Mouse (Mus musculus): ENCODE results near the gene Defa21.
"Not testable (repeated sequence)": the region's sequence is repeated elsewhere in the genome, so short reads cannot be mapped to it uniquely, and the experiment has no call there.

The Defa21 gene

DNA sequence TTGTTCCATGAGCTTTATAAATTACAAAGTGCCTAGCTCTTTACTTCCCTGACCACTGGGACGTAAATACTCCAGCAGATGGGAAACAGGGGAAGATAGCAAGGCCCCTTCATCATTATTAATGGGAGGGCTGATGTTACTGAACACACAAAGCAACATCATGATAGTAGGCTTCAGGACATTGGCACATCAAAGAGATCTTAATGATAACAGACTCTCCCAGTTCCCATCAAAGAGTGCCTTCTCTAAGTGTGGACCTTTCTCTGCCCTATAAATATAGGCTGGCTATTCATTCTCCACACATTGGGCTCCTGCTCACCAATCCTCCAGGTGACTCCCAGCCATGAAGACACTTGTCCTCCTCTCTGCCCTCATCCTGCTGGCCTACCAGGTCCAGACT, at the start of gene Defa21:
Gene Defa21 (plus strand): TSS at position 301 of the 400 bp plus-strand sequence.
- not testable (repeated sequence) for DNase-seq (ENCODE audit: low read depth)

GRCm38 (mm10) chr8:20979846-20980245, 45.5 kb upstream of the Defa21 start:
- DNase-seq (ENCODE audit: low read depth): no peak

DNA sequence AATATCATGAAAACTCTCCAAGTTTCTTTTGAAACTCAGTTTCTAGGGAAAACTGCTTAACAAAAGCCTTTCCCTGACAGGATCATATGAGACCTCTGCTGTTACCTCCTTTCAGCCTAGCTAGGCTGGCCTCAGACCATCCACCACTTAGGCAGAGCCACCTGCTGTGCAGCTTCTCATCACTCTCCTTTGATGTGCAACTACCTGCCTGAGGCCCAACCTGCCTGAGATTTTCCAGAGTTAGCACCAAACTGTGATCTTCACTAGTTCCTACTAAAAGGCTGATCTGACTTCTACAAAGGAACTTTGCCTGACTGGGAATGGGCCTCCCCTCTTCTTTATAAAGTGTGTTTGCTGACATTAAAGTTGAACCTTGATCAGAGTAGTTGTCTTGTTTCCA, 31.3 kb upstream of the Defa21 start:
- DNase-seq (ENCODE audit: low read depth): not testable (repeated sequence)

- no peak for DNase-seq (ENCODE audit: low read depth)
Observed at GRCm38 (mm10) chr8:20996776-20997175, 28.6 kb upstream of the Defa21 start.

DNA sequence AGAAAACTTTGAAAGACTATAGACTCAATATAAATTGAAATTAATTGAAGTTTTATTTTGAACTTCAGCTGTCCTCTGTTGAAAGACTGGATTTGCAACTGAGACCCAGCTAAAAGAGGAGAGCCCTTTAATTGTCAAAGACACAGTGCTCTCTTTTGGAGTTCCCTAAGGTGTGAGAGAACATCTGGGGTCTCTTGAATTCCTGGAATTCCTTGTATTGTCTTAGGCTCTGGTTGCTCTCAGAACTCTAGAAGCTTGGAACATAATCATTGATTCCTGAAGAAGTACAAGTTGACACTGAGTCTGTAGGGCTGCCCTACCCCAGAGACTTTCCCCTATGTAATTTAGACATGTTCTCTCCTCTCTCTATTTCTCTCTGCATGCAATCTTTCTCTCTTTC, 28.1 kb upstream of the Defa21 start:
- DNase-seq (ENCODE audit: low read depth): no peak

DNA sequence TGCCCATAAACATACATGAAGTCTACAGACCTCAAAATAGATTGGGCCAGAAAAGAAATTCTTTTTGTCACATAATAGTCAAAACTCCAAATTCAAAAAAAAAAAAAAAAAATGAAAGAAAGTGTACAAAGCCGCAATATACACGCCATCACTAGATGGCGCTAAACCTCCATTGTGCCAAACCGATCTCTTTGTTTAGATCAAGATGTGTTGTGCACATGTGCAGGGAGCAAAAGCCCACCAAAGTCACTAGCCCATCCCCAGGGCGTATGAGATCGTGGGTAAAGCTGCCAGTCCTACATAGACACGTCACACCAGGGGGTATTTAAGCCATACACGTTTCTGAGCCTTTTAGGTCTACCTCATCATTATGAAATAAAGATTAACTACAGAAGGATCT, 24.2 kb upstream of the Defa21 start:
- DNase-seq (ENCODE audit: low read depth): no peak

- DNase-seq (ENCODE audit: low read depth): no peak
Observed at GRCm38 (mm10) chr8:21006801-21007200, 18.5 kb upstream of the Defa21 start.

DNA sequence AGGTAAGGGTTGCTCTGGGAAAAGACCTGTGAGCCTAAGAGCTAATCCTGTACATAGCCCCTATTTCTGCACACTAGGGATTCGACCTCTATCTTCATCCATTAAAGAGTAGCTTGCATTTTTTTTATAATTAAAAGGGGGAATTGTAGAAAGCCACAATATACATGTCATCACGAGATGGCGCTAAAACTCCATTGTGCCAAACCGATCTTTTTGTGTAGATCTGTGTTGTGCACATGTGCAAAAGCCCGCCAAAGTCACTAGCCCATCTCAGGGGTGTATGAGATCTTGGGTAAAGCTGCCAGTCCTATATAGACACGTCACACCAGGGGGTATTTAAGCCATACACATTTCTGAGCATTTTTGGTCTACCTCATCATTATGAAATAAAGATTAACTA, 16.8 kb upstream of the Defa21 start:
- peak; percentile 49 for DNase-seq (ENCODE audit: low read depth)

GRCm38 (mm10) chr8:21010548-21010947, 14.8 kb upstream of the Defa21 start:
- not testable (repeated sequence) for DNase-seq (ENCODE audit: low read depth)

GRCm38 (mm10) chr8:21054747-21055146, 29.4 kb downstream of the Defa21 start, which contains the start of gene Defa23:
Defa23 (plus strand) TSS chr8:21055047.
- not testable (repeated sequence) for DNase-seq (ENCODE audit: low read depth)

- DNase-seq (ENCODE audit: low read depth): not testable (repeated sequence)
Observed at GRCm38 (mm10) chr8:21064738-21065137, 39.4 kb downstream of the Defa21 start, which contains the start of gene Defa35. Defa35 (plus strand) TSS chr8:21065038.
